Mouse (Mus musculus) E14TG2a.4 (cell line): ENCODE data around the gene Shisa2.

ENCODE experiments used
- CTCF ChIP-seq: conservative IDR thresholded peaks from 2 replicates; pipeline ENCODE4 v1.5.1; 2014; ENCODE audit warnings: low read length
- NANOG ChIP-seq: IDR thresholded peaks from 2 replicates; pipeline ENCODE4 v1.6.1; 2014; ENCODE audit warnings: borderline replicate concordance, low read length, mixed read lengths
- POU5F1 ChIP-seq: IDR thresholded peaks from 2 replicates; pipeline ENCODE4 v1.6.1; 2014; ENCODE audit warnings: low read length, borderline replicate concordance

DNA sequence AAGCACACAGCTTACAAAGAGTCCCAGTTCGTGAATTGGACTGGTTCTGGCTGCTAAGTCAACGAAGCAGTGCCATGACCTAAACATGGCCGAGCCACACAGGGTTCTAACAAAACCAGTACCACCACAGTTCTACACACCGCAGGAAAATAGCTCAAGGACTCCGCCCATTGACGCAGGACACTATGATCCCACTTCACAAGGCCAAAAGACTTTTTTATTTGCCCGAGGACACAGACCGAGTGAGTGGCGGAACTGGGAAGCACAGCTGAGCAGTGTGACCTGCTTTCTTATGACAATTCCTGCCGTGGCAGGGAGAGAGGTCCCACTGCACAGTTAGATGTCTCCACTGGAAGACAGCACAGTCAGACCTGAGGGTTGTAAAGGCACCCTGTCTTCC, 23.5 kb downstream of the Shisa2 start:
- TF ChIP-seq CTCF: no peak
- no peak for TF ChIP-seq POU5F1
- no peak for TF ChIP-seq NANOG
